14 mouse cellular contexts compared by ENCODE assay signal in genomic region chr13:58663316-58663715, GRCm38 (mm10). TPM values are rescaled to one million over a fixed set of nuclear protein-coding genes. Genes with fewer than 3 reads are reported as not detected.
DNase-seq lines count a peak whose midpoint lies in the region; ATAC-seq lines count a peak whose summit lies in the region.
"Had no signal": no experiment of that assay in that cellular context is flagged by ENCODE, and none has a peak within 500 bp of the region (broad histone marks: within the 10 kb centered on the region; RNA-seq: fewer than 3 reads in every experiment).

No protein-coding gene starts in this region.

- peak; percentile 37 for DNase-seq in hindbrain, embryonic 10.5 days (ENCODE audit: low spot score)
- DNase-seq in ovary, postnatal 10 days (ENCODE audit: low spot score), result peak; percentile 4
- no peak for DNase-seq in ovary, postnatal 14 days (ENCODE audit: low spot score)
- DNase-seq in embryo, embryonic 10.5 days (ENCODE audit: low spot score), result peak; percentile 63
- DNase-seq in retina, embryonic 14.5 days (ENCODE audit: low spot score), result peak; percentile 35
- DNase-seq in forebrain, embryonic 10.5 days (ENCODE audit: extremely low spot score, low spot score), result no peak
- DNase-seq in hindbrain, embryonic 14.5 days (ENCODE audit: low spot score), result no peak
- DNase-seq: right cerebral cortex, adult 18-20 months had no signal

- H3K4me3 ChIP-seq in hindbrain, embryonic 10.5 days, result no peak overlapping the region
- H3K4me3 ChIP-seq in hindbrain, embryonic 12.5 days, result no peak overlapping the region
- no peak overlapping the region for H3K4me3 ChIP-seq in forebrain, embryonic 10.5 days
- no peak overlapping the region for H3K4me3 ChIP-seq in hindbrain, embryonic 14.5 days (replicated peaks; ENCODE audit: low read length)
- H3K4me3 ChIP-seq: embryonic facial prominence, embryonic 15.5 days; heart, embryonic 13.5 days; intestine, embryonic 15.5 days; liver, embryonic 15.5 days; midbrain, embryonic 15.5 days had no signal

- H3K27ac ChIP-seq in hindbrain, embryonic 10.5 days, result no peak overlapping the region
- H3K27ac ChIP-seq in hindbrain, embryonic 12.5 days, result no peak overlapping the region
- H3K27ac ChIP-seq in forebrain, embryonic 10.5 days, result no peak overlapping the region
- no peak overlapping the region for H3K27ac ChIP-seq in hindbrain, embryonic 14.5 days
- H3K27ac ChIP-seq: embryonic facial prominence, embryonic 15.5 days; heart, embryonic 13.5 days; intestine, embryonic 15.5 days; liver, embryonic 15.5 days; midbrain, embryonic 15.5 days had no signal

- no peaks in the 10 kb centered on the region for H3K9me3 ChIP-seq in hindbrain, embryonic 10.5 days
- no peaks in the 10 kb centered on the region for H3K9me3 ChIP-seq in hindbrain, embryonic 12.5 days (replicated peaks)
- H3K9me3 ChIP-seq in forebrain, embryonic 10.5 days, result no peaks in the 10 kb centered on the region
- H3K9me3 ChIP-seq in hindbrain, embryonic 14.5 days (ENCODE audit: control insufficient read depth, low read length), result no peaks in the 10 kb centered on the region
- H3K9me3 ChIP-seq: embryonic facial prominence, embryonic 15.5 days; heart, embryonic 13.5 days; intestine, embryonic 15.5 days; liver, embryonic 15.5 days; midbrain, embryonic 15.5 days had no signal

- H3K27me3 ChIP-seq in hindbrain, embryonic 10.5 days (ENCODE audit: insufficient read depth, poor library complexity, severe bottlenecking), result no peaks in the 10 kb centered on the region
- H3K27me3 ChIP-seq in hindbrain, embryonic 12.5 days, result no peaks in the 10 kb centered on the region
- H3K27me3 ChIP-seq in forebrain, embryonic 10.5 days (ENCODE audit: poor library complexity, severe bottlenecking), result no peaks in the 10 kb centered on the region
- H3K27me3 ChIP-seq in hindbrain, embryonic 14.5 days (ENCODE audit: control insufficient read depth, insufficient read depth, low read length), result no peaks in the 10 kb centered on the region
- H3K27me3 ChIP-seq: embryonic facial prominence, embryonic 15.5 days; heart, embryonic 13.5 days; intestine, embryonic 15.5 days; liver, embryonic 15.5 days; midbrain, embryonic 15.5 days had no signal

- no peak overlapping the region for H3K9ac ChIP-seq in hindbrain, embryonic 12.5 days
- H3K9ac ChIP-seq in hindbrain, embryonic 14.5 days, result no peak overlapping the region
- H3K9ac ChIP-seq: embryonic facial prominence, embryonic 15.5 days; heart, embryonic 13.5 days; intestine, embryonic 15.5 days; liver, embryonic 15.5 days; midbrain, embryonic 15.5 days had no signal

- 72% methylated on average over 4 of the region's 4 CpGs for WGBS in hindbrain, embryonic 10.5 days
- WGBS in hindbrain, embryonic 12.5 days, result 68% methylated on average over 4 of the region's 4 CpGs
- 62% methylated on average over 4 of the region's 4 CpGs for WGBS in forebrain, embryonic 10.5 days
- WGBS in hindbrain, embryonic 14.5 days, result 64% methylated on average over 4 of the region's 4 CpGs

- H3K4me1 ChIP-seq in hindbrain, embryonic 10.5 days (replicated peaks), result peaks cover 2% of the 10 kb centered on the region
- no peaks in the 10 kb centered on the region for H3K4me1 ChIP-seq in hindbrain, embryonic 12.5 days
- no peaks in the 10 kb centered on the region for H3K4me1 ChIP-seq in forebrain, embryonic 10.5 days
- H3K4me1 ChIP-seq in hindbrain, embryonic 14.5 days (replicated peaks; ENCODE audit: control insufficient read depth, insufficient read depth, low read length), result no peaks in the 10 kb centered on the region
- H3K4me1 ChIP-seq: embryonic facial prominence, embryonic 15.5 days; heart, embryonic 13.5 days; intestine, embryonic 15.5 days; liver, embryonic 15.5 days; midbrain, embryonic 15.5 days had no signal

- no peak overlapping the region for H3K4me2 ChIP-seq in hindbrain, embryonic 12.5 days (replicated peaks)
- H3K4me2 ChIP-seq in hindbrain, embryonic 14.5 days (replicated peaks), result no peak overlapping the region
- H3K4me2 ChIP-seq: embryonic facial prominence, embryonic 15.5 days; heart, embryonic 13.5 days; intestine, embryonic 15.5 days; liver, embryonic 15.5 days; midbrain, embryonic 15.5 days had no signal

- no peaks in the 10 kb centered on the region for H3K36me3 ChIP-seq in hindbrain, embryonic 10.5 days
- H3K36me3 ChIP-seq in hindbrain, embryonic 12.5 days, result no peaks in the 10 kb centered on the region
- no peaks in the 10 kb centered on the region for H3K36me3 ChIP-seq in forebrain, embryonic 10.5 days (replicated peaks)
- H3K36me3 ChIP-seq in hindbrain, embryonic 14.5 days (replicated peaks; ENCODE audit: control insufficient read depth, insufficient read depth), result no peaks in the 10 kb centered on the region
- H3K36me3 ChIP-seq: embryonic facial prominence, embryonic 15.5 days; heart, embryonic 13.5 days; intestine, embryonic 15.5 days; liver, embryonic 15.5 days; midbrain, embryonic 15.5 days had no signal

- no peak for ATAC-seq in hindbrain, embryonic 12.5 days (ENCODE audit: low FRiP score)
- no peak for ATAC-seq in hindbrain, embryonic 14.5 days (ENCODE audit: low FRiP score)
- ATAC-seq: intestine, embryonic 15.5 days; midbrain, embryonic 15.5 days had no signal

RNA-seq across cellular contexts. Expression of gene Slc28a3, which starts 52.6 kb away (rescaled TPM):
- polyA plus RNA-seq in hindbrain, embryonic 10.5 days (2016; fragmentation: Nextera tagmentation; extraction: Ambion mirVana), result not detected in 2 replicates
- polyA plus RNA-seq in hindbrain, embryonic 12.5 days (2016; fragmentation: Nextera tagmentation; extraction: Ambion mirVana), result not detected in 2 replicates
- polyA plus RNA-seq in forebrain, embryonic 10.5 days (2016; fragmentation: Nextera tagmentation; extraction: Ambion mirVana), result 0.06 TPM in 1 of 2 replicates, not detected in the other
- not detected in 2 replicates for polyA plus RNA-seq in hindbrain, embryonic 14.5 days (2014; fragmentation: Nextera tagmentation; extraction: Ambion mirVana)
- polyA plus RNA-seq: heart, embryonic 13.5 days had no signal

Comparison
In these comparisons a context has a peak if more than half of its experiments do, and no peak if none do; other contexts are left out.
1. DNase-seq: peak in hindbrain, embryonic 10.5 days (single experiment), ovary, postnatal 10 days (single experiment), embryo, embryonic 10.5 days (single experiment) and retina, embryonic 14.5 days (single experiment); none in ovary, postnatal 14 days (single experiment), forebrain, embryonic 10.5 days (single experiment) and hindbrain, embryonic 14.5 days (single experiment).